Mouse (Mus musculus) kidney, adult 2 months (tissue): ENCODE results near the gene Wdr73. TPM values are rescaled to one million over a fixed set of nuclear protein-coding genes. Genes with fewer than 3 reads are reported as not detected.

ENCODE experiments used
- DNase-seq: peaks from one replicate; pipeline ENCODE4 v3.0.0; 2021
- H3K27ac ChIP-seq: fragments of 200-500 bp; 2 replicates; pipeline ENCODE4 v1.5.1; 2012; ENCODE audit warnings: low read depth, low read length, control low read depth, inconsistent platforms; ENCODE audit not compliant: insufficient read depth
- H3K27me3 ChIP-seq: fragments of 200-500 bp; replicated peaks from 2 replicates; pipeline ENCODE4 v1.6.1; 2012; ENCODE audit warnings: mild to moderate bottlenecking, moderate library complexity, low read length, inconsistent platforms; ENCODE audit not compliant: control insufficient read depth, insufficient read depth
- H3K36me3 ChIP-seq: fragments of 200-500 bp; 2 replicates; pipeline ENCODE4 v1.6.1; 2012; ENCODE audit warnings: mild to moderate bottlenecking, moderate library complexity, low read length, inconsistent platforms; ENCODE audit not compliant: control insufficient read depth, insufficient read depth
- H3K4me1 ChIP-seq: fragments of 200-500 bp; 2 replicates; pipeline ENCODE4 v1.6.1; 2011; ENCODE audit warnings: low read length; ENCODE audit not compliant: control insufficient read depth, insufficient read depth
- H3K4me3 ChIP-seq: fragments of 200-500 bp; 2 replicates; pipeline ENCODE4 v1.5.1; 2011; ENCODE audit warnings: mild to moderate bottlenecking, low read depth, low read length, control low read depth; ENCODE audit not compliant: insufficient read depth
- CTCF ChIP-seq: fragments of 200-500 bp; conservative IDR thresholded peaks from 2 replicates; pipeline ENCODE4 v1.5.1; 2011; ENCODE audit warnings: low read depth, mild to moderate bottlenecking, control low read depth, low read length, moderate library complexity, mixed read lengths; ENCODE audit not compliant: insufficient read depth, insufficient read length
- POLR2A ChIP-seq: fragments of 200-500 bp; IDR thresholded peaks from one replicate; pipeline ENCODE4 v1.6.1; 2011; ENCODE audit warnings: low read depth, low read length, control low read depth
- WGBS: fragments of 180-500 bp; shearing (Covaris S2); methylation state at CpG from one replicate; pipeline ENCODE4 v1.1.7; 2018; 5-methylcytosine and 5-hydroxymethylcytosine counted together
- polyA plus RNA-seq: library from polyadenylated mRNA; depleted of rRNA; stranded (reverse); fragments of >200 nt; gene quantifications from 2 replicates; pipeline ENCODE4 v1.2.3, GENCODE M21; 2012

Gene Wdr73
- polyA plus RNA-seq, 1 experiment = 16.1 TPM

GRCm38 (mm10) chr7:80904921-80905515 lies 3.9 kb upstream of the Wdr73 start, which contains the start of gene Nmb:
Gene Nmb (minus strand): TSS chr7:80905076.
- TF ChIP-seq POLR2A (no peak), CTCF (no peak)
- DNase-seq = peak; percentile 72
- Histone ChIP-seq H3K4me3 (peak within 1 kb of the TSS; percentile 47), H3K27ac (no peak within 1 kb of the TSS), H3K4me1 (peaks cover 6% of the 10 kb centered on the region), H3K27me3 (no peaks in the 10 kb centered on the region), H3K36me3 (no peaks in the 10 kb centered on the region)
- WGBS = 3% methylated on average over 19 of the region's 19 CpGs

GRCm38 (mm10) chr7:80903625-80904422 lies 2.8 kb upstream of the Wdr73 start:
- H3K4me3 ChIP-seq = no peak overlapping the region
- peaks cover 6% of the 10 kb centered on the region for H3K4me1 ChIP-seq
- no peak for DNase-seq
- H3K36me3 ChIP-seq = no peaks in the 10 kb centered on the region
- 87% methylated on average over 11 of the region's 11 CpGs for WGBS
- TF ChIP-seq POLR2A = no peak
- no peak for TF ChIP-seq CTCF
- H3K27me3 ChIP-seq = no peaks in the 10 kb centered on the region
- H3K27ac ChIP-seq = no peak overlapping the region

- Histone ChIP-seq H3K36me3 (no peaks in the 10 kb centered on the region), H3K4me3 (peak overlapping the region; percentile 85), H3K27me3 (no peaks in the 10 kb centered on the region), H3K27ac (peak overlapping the region; percentile 88), H3K4me1 (peaks cover 6% of the 10 kb centered on the region)
- WGBS = 18% methylated on average over 15 of the region's 15 CpGs
- no peak for DNase-seq
- TF ChIP-seq CTCF = no peak
- TF ChIP-seq POLR2A = no peak
These were observed 639 bp upstream of the Wdr73 start for GRCm38 (mm10) chr7:80901541-80902274.

- WGBS = 86% methylated on average over 4 of the region's 4 CpGs
- no peak for DNase-seq
- H3K27ac ChIP-seq = no peak overlapping the region
These were observed 3.3 kb downstream of the Wdr73 start for GRCm38 (mm10) chr7:80897721-80898120.

GRCm38 (mm10) chr7:80897134-80897533 lies 3.9 kb downstream of the Wdr73 start:
- TF ChIP-seq POLR2A (no peak), CTCF (no peak)
- 88% methylated on average over 7 of the region's 7 CpGs for WGBS
- Histone ChIP-seq H3K36me3 (no peaks in the 10 kb centered on the region), H3K27ac (no peak overlapping the region), H3K4me3 (no peak overlapping the region), H3K4me1 (peaks cover 6% of the 10 kb centered on the region), H3K27me3 (no peaks in the 10 kb centered on the region)
- DNase-seq = no peak

More at GRCm38 (mm10) chr7:80897721-80898120, 3.3 kb downstream of the Wdr73 start:
- H3K4me3 ChIP-seq = no peak overlapping the region
- H3K4me1 ChIP-seq = peaks cover 6% of the 10 kb centered on the region
- H3K36me3 ChIP-seq = no peaks in the 10 kb centered on the region
- H3K27me3 ChIP-seq = no peaks in the 10 kb centered on the region
- no peak for TF ChIP-seq CTCF

GRCm38 (mm10) chr7:80894815-80895519 lies 6.1 kb downstream of the Wdr73 start:
- no peaks in the 10 kb centered on the region; the same call in 1 of the 2 replicates for H3K36me3 ChIP-seq
- WGBS = 92% methylated on average over 14 of the region's 14 CpGs
- TF ChIP-seq POLR2A (no peak), CTCF (no peak)

GRCm38 (mm10) chr7:80894196-80894595 lies 6.9 kb downstream of the Wdr73 start:
- Histone ChIP-seq H3K4me1 (peaks cover 4% of the 10 kb centered on the region; the same call in 1 of the 2 replicates), H3K27ac (peak overlapping the region; percentile 24; the same call in 1 of the 2 replicates), H3K4me3 (no peak overlapping the region), H3K27me3 (no peaks in the 10 kb centered on the region), H3K36me3 (no peaks in the 10 kb centered on the region; the same call in 1 of the 2 replicates)
- WGBS = 61% methylated on average over 7 of the region's 7 CpGs
- TF ChIP-seq POLR2A (no peak), CTCF (no peak)
- DNase-seq = no peak

More at GRCm38 (mm10) chr7:80894815-80895519, 6.1 kb downstream of the Wdr73 start:
- H3K4me3 ChIP-seq = no peak overlapping the region
- H3K4me1 ChIP-seq = no peaks in the 10 kb centered on the region
- H3K27me3 ChIP-seq = no peaks in the 10 kb centered on the region
- DNase-seq = no peak
- H3K27ac ChIP-seq = no peak overlapping the region
